Mouse (Mus musculus) neural tube, embryonic 12.5 days (tissue): Measurements from ENCODE around the gene 1700061G19Rik. TPM values are rescaled to one million over a fixed set of nuclear protein-coding genes. Genes with fewer than 3 reads are reported as not detected.

ENCODE experiments used
- ATAC-seq: fragments of 200-750 bp; cut with Nextera tagmentation; 2 replicates; pipeline ENCODE4 v1.8.0; 2017; ENCODE audit warnings: low read depth, mild to moderate bottlenecking, moderate TSS enrichment, moderate library complexity; ENCODE audit not compliant: low FRiP score
- H3K27ac ChIP-seq: fragments of 300-500 bp; sonication (generic); 2 replicates; pipeline ENCODE4 v1.5.1; 2016
- H3K27me3 ChIP-seq: fragments of 300-500 bp; sonication (generic); replicated peaks from 2 replicates; pipeline ENCODE4 v1.6.1; 2016; ENCODE audit warnings: mild to moderate bottlenecking
- H3K36me3 ChIP-seq: fragments of 300-500 bp; sonication (generic); 2 replicates; pipeline ENCODE4 v1.6.1; 2016; ENCODE audit warnings: mild to moderate bottlenecking
- H3K4me1 ChIP-seq: fragments of 300-500 bp; sonication (generic); 2 replicates; pipeline ENCODE4 v1.6.1; 2016
- H3K4me2 ChIP-seq: fragments of 300-500 bp; sonication (generic); replicated peaks from 2 replicates; pipeline ENCODE4 v1.6.1; 2016; ENCODE audit warnings: mild to moderate bottlenecking
- H3K4me3 ChIP-seq: fragments of 300-500 bp; sonication (generic); 2 replicates; pipeline ENCODE4 v1.5.1; 2016
- H3K9ac ChIP-seq: fragments of 300-500 bp; sonication (generic); 2 replicates; pipeline ENCODE4 v1.6.1; 2016; ENCODE audit warnings: mild to moderate bottlenecking
- H3K9me3 ChIP-seq: fragments of 300-500 bp; sonication (generic); 2 replicates; pipeline ENCODE4 v1.6.1; 2016; ENCODE audit warnings: mild to moderate bottlenecking
- WGBS: fragments of 180-500 bp; shearing (Covaris S2); methylation state at CpG from one replicate; pipeline ENCODE4 v1.1.7; 2016; 5-methylcytosine and 5-hydroxymethylcytosine counted together
- polyA plus RNA-seq: library from polyadenylated mRNA; unstranded; fragments of >200 nt; fragmentation: Nextera tagmentation; extraction: Ambion mirVana; gene quantifications from 2 replicates; pipeline ENCODE4 v1.2.1, GENCODE M21; 2016

Gene 1700061G19Rik
- polyA plus RNA-seq, 1 experiment from 2014 or later: 0.16 TPM

- Histone ChIP-seq H3K9ac (no peak overlapping the region), H3K27ac (no peak overlapping the region), H3K9me3 (no peaks in the 10 kb centered on the region), H3K4me2 (no peak overlapping the region), H3K36me3 (no peaks in the 10 kb centered on the region), H3K4me1 (no peaks in the 10 kb centered on the region), H3K27me3 (no peaks in the 10 kb centered on the region), H3K4me3 (no peak overlapping the region)
- WGBS: 91% methylated on average over 3 of the region's 3 CpGs
- no peak for ATAC-seq
Measured at GRCm38 (mm10) chr17:56876465-56876864, 1.2 kb downstream of the 1700061G19Rik start.

GRCm38 (mm10) chr17:56876981-56877380 lies 1.7 kb downstream of the 1700061G19Rik start:
- Histone ChIP-seq H3K9ac (no peak overlapping the region), H3K4me3 (no peak overlapping the region), H3K36me3 (no peaks in the 10 kb centered on the region), H3K9me3 (no peaks in the 10 kb centered on the region), H3K27me3 (no peaks in the 10 kb centered on the region), H3K4me1 (no peaks in the 10 kb centered on the region), H3K4me2 (no peak overlapping the region), H3K27ac (no peak overlapping the region)
- ATAC-seq: no peak
- WGBS: 67% methylated on average over 8 of the region's 8 CpGs

GRCm38 (mm10) chr17:56877426-56877825 lies 2.1 kb downstream of the 1700061G19Rik start:
- no peak overlapping the region for H3K4me3 ChIP-seq
- H3K9me3 ChIP-seq: no peaks in the 10 kb centered on the region
- H3K36me3 ChIP-seq: no peaks in the 10 kb centered on the region
- H3K4me2 ChIP-seq: no peak overlapping the region
- no peaks in the 10 kb centered on the region for H3K27me3 ChIP-seq
- H3K27ac ChIP-seq: no peak overlapping the region
- H3K4me1 ChIP-seq: no peaks in the 10 kb centered on the region
- no peak overlapping the region for H3K9ac ChIP-seq
- 93% methylated on average over 19 of the region's 19 CpGs for WGBS
- no peak for ATAC-seq

GRCm38 (mm10) chr17:56883612-56884011 lies 8.3 kb downstream of the 1700061G19Rik start:
- peak overlapping the region; percentile 20; the same call in 1 of the 2 replicates for H3K4me2 ChIP-seq
- 48% methylated on average over 17 of the region's 17 CpGs for WGBS
- no peaks in the 10 kb centered on the region for H3K9me3 ChIP-seq
- no peaks in the 10 kb centered on the region for H3K27me3 ChIP-seq
- ATAC-seq: no peak
- H3K27ac ChIP-seq: no peak overlapping the region
- H3K4me1 ChIP-seq: no peaks in the 10 kb centered on the region
- peaks cover 8% of the 10 kb centered on the region for H3K36me3 ChIP-seq
- no peak overlapping the region for H3K9ac ChIP-seq
- H3K4me3 ChIP-seq: no peak overlapping the region

GRCm38 (mm10) chr17:56884331-56884730 lies 9.1 kb downstream of the 1700061G19Rik start:
- Histone ChIP-seq H3K4me3 (no peak overlapping the region), H3K27ac (no peak overlapping the region), H3K9ac (no peak overlapping the region), H3K36me3 (peaks cover 15% of the 10 kb centered on the region), H3K27me3 (no peaks in the 10 kb centered on the region), H3K9me3 (no peaks in the 10 kb centered on the region), H3K4me2 (no peak overlapping the region), H3K4me1 (no peaks in the 10 kb centered on the region)
- no peak for ATAC-seq
- 82% methylated on average over 5 of the region's 5 CpGs for WGBS

- Histone ChIP-seq H3K4me1 (no peaks in the 10 kb centered on the region), H3K36me3 (peaks cover 20% of the 10 kb centered on the region), H3K4me2 (no peak overlapping the region), H3K4me3 (no peak overlapping the region), H3K9me3 (no peaks in the 10 kb centered on the region), H3K27ac (no peak overlapping the region), H3K9ac (no peak overlapping the region), H3K27me3 (no peaks in the 10 kb centered on the region)
- no peak for ATAC-seq
- 92% methylated on average over 17 of the region's 17 CpGs for WGBS
Measured at GRCm38 (mm10) chr17:56884809-56885208, 9.5 kb downstream of the 1700061G19Rik start.

- Histone ChIP-seq H3K9me3 (no peaks in the 10 kb centered on the region), H3K4me1 (no peaks in the 10 kb centered on the region), H3K4me2 (no peak overlapping the region), H3K27ac (no peak overlapping the region), H3K27me3 (no peaks in the 10 kb centered on the region), H3K36me3 (peaks cover 50% of the 10 kb centered on the region), H3K9ac (no peak overlapping the region), H3K4me3 (no peak overlapping the region)
- no peak for ATAC-seq
- WGBS: 90% methylated on average over 2 of the region's 3 CpGs
Measured at GRCm38 (mm10) chr17:56888050-56888449, 12.8 kb downstream of the 1700061G19Rik start.

- H3K36me3 ChIP-seq: peaks cover 70% of the 10 kb centered on the region
- 97% methylated on average over 2 of the region's 2 CpGs for WGBS
- ATAC-seq: no peak
- H3K27me3 ChIP-seq: no peaks in the 10 kb centered on the region
- no peaks in the 10 kb centered on the region for H3K9me3 ChIP-seq
- no peak overlapping the region for H3K4me2 ChIP-seq
- H3K9ac ChIP-seq: no peak overlapping the region
- no peaks in the 10 kb centered on the region for H3K4me1 ChIP-seq
- no peak overlapping the region for H3K27ac ChIP-seq
- no peak overlapping the region for H3K4me3 ChIP-seq
Measured at GRCm38 (mm10) chr17:56890018-56890417, 14.7 kb downstream of the 1700061G19Rik start.

- Histone ChIP-seq H3K4me3 (no peak overlapping the region), H3K9me3 (no peaks in the 10 kb centered on the region), H3K4me2 (no peak overlapping the region), H3K36me3 (peaks cover 92% of the 10 kb centered on the region), H3K9ac (no peak overlapping the region), H3K27me3 (no peaks in the 10 kb centered on the region), H3K4me1 (peaks cover 23% of the 10 kb centered on the region), H3K27ac (no peak overlapping the region)
- WGBS: 90% methylated on average over 9 of the region's 9 CpGs
- no peak for ATAC-seq
Measured at GRCm38 (mm10) chr17:56895368-56895918, 20.2 kb downstream of the 1700061G19Rik start.

GRCm38 (mm10) chr17:56896513-56897129 lies 21.3 kb downstream of the 1700061G19Rik start:
- Histone ChIP-seq H3K27me3 (no peaks in the 10 kb centered on the region), H3K9ac (no peak overlapping the region; the same call in 1 of the 2 replicates), H3K9me3 (no peaks in the 10 kb centered on the region), H3K4me2 (no peak overlapping the region), H3K36me3 (peaks cover 94% of the 10 kb centered on the region), H3K4me3 (no peak overlapping the region), H3K27ac (no peak overlapping the region), H3K4me1 (peaks cover 23% of the 10 kb centered on the region)
- 59% methylated on average over 6 of the region's 6 CpGs for WGBS
- ATAC-seq: peak; percentile 66

GRCm38 (mm10) chr17:56897630-56898195 lies 22.4 kb downstream of the 1700061G19Rik start:
- Histone ChIP-seq H3K9me3 (no peaks in the 10 kb centered on the region), H3K36me3 (peaks cover 94% of the 10 kb centered on the region), H3K4me1 (peaks cover 23% of the 10 kb centered on the region), H3K27ac (no peak overlapping the region), H3K9ac (no peak overlapping the region), H3K4me2 (no peak overlapping the region), H3K27me3 (no peaks in the 10 kb centered on the region), H3K4me3 (no peak overlapping the region)
- ATAC-seq: peak; percentile 58
- 91% methylated on average over 7 of the region's 7 CpGs for WGBS

- H3K27ac ChIP-seq: no peak overlapping the region
- H3K4me3 ChIP-seq: no peak overlapping the region
- no peak for ATAC-seq
- peaks cover 6% of the 10 kb centered on the region; the same call in 1 of the 2 replicates for H3K4me1 ChIP-seq
- H3K36me3 ChIP-seq: peaks cover 81% of the 10 kb centered on the region
- H3K9me3 ChIP-seq: no peaks in the 10 kb centered on the region
- no peaks in the 10 kb centered on the region for H3K27me3 ChIP-seq
- no peak overlapping the region for H3K9ac ChIP-seq
- WGBS: 88% methylated on average over 5 of the region's 5 CpGs
- H3K4me2 ChIP-seq: no peak overlapping the region
Measured at GRCm38 (mm10) chr17:56902698-56903097, 27.4 kb downstream of the 1700061G19Rik start.

- 92% methylated on average over 3 of the region's 3 CpGs for WGBS
- Histone ChIP-seq H3K36me3 (peaks cover 69% of the 10 kb centered on the region), H3K9ac (no peak overlapping the region), H3K4me1 (no peaks in the 10 kb centered on the region), H3K4me2 (no peak overlapping the region), H3K27me3 (no peaks in the 10 kb centered on the region), H3K4me3 (no peak overlapping the region), H3K27ac (no peak overlapping the region), H3K9me3 (no peaks in the 10 kb centered on the region)
- no peak for ATAC-seq
Measured at GRCm38 (mm10) chr17:56906166-56906565, 30.9 kb downstream of the 1700061G19Rik start.
